Mouse (Mus musculus) embryonic facial prominence, embryonic 10.5 days (tissue): ENCODE data around the gene Ube2k. TPM values are rescaled to one million over a fixed set of nuclear protein-coding genes. Genes with fewer than 3 reads are reported as not detected.
"Not testable (repeated sequence)": the region's sequence is repeated elsewhere in the genome, so short reads cannot be mapped to it uniquely, and the experiment has no call there.

ENCODE experiments used
- DNase-seq: peaks from one replicate; pipeline ENCODE4 v3.0.0-alpha.2; 2017; ENCODE audit warnings: low spot score
- H3K27ac ChIP-seq: fragments of 300-500 bp; sonication (generic); replicated peaks from 2 replicates; pipeline ENCODE4 v1.5.1; 2016; ENCODE audit warnings: mild to moderate bottlenecking
- H3K27me3 ChIP-seq: fragments of 300-500 bp; sonication (generic); replicated peaks from 2 replicates; pipeline ENCODE4 v1.6.1; 2016; ENCODE audit warnings: low read depth, mild to moderate bottlenecking; ENCODE audit not compliant: poor library complexity, severe bottlenecking
- H3K36me3 ChIP-seq: fragments of 300-500 bp; sonication (generic); replicated peaks from 2 replicates; pipeline ENCODE4 v1.6.1; 2016; ENCODE audit warnings: mild to moderate bottlenecking, moderate library complexity
- H3K4me1 ChIP-seq: fragments of 300-500 bp; sonication (generic); 2 replicates; pipeline ENCODE4 v1.6.1; 2016
- H3K4me3 ChIP-seq: fragments of 300-500 bp; sonication (generic); 2 replicates; pipeline ENCODE4 v1.5.1; 2016; ENCODE audit warnings: mild to moderate bottlenecking, moderate library complexity
- H3K9me3 ChIP-seq: fragments of 300-500 bp; sonication (generic); 2 replicates; pipeline ENCODE4 v1.6.1; 2016; ENCODE audit warnings: mild to moderate bottlenecking
- WGBS: fragments of 180-500 bp; shearing (Covaris S2); methylation state at CpG from one replicate; pipeline ENCODE4 v1.1.7; 2016; 5-methylcytosine and 5-hydroxymethylcytosine counted together
- polyA plus RNA-seq: library from polyadenylated mRNA; unstranded; fragments of >200 nt; fragmentation: Nextera tagmentation; extraction: Ambion mirVana; gene quantifications from 2 replicates; pipeline ENCODE4 v1.2.1, GENCODE M21; 2016

Gene Ube2k
- polyA plus RNA-seq, 1 experiment from 2014 or later: 216 TPM

DNA sequence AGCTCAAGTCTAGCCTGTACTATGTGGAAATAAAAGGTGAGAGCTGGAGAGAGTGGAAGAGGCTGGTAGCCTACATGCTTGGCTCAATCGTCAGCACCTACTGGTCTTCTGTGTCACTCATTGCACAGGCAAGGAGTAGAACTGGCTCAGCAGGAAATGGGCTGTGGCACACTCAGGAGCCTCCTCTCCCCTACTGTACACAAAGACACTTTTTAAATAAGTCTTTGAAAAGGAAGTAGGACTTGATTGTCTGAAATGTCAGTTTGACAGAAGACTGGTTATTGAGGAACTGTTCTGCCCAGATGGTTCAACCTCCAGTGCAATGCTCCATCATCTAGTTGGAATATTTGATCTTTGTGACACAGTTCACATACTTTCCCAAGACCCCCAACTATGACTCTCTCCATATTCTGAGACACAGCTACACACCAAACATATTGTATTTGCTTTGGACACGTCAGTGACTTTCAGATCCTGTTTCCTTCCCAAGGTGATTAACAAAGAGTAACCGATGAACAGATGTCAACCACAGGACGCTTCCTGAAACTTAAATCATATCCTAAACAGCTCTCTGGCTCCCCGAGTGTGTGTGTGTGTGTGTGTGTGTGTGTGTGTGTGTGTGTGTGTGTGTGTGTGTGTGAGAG, 22.3 kb upstream of the Ube2k start:
- 62% methylated on average over 5 of the region's 5 CpGs for WGBS
- Histone ChIP-seq H3K4me3 (no peak overlapping the region), H3K4me1 (peaks cover 12% of the 10 kb centered on the region), H3K9me3 (no peaks in the 10 kb centered on the region), H3K27ac (no peak overlapping the region), H3K36me3 (no peaks in the 10 kb centered on the region), H3K27me3 (no peaks in the 10 kb centered on the region)
- no peak for DNase-seq

DNA sequence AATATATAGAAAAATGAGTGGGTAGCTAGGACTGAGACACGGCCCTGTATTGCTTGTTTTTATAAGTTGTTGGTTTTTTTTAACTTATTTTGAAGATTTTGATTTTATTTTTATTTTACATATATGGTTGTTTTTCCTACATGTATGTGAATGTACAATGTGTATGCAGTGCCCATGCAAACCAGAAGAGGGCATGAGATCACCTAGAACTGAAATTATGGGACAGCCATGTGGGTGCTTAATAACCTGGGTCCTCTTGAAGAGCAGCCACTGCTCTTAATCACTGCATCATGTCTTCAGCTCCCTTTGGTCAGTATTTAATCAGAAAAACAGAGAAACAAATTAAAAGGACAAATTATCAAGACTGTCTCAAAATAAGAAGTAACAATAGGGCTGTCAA, 15.2 kb upstream of the Ube2k start:
- Histone ChIP-seq H3K4me3 (no peak overlapping the region), H3K27me3 (no peaks in the 10 kb centered on the region), H3K27ac (no peak overlapping the region), H3K36me3 (no peaks in the 10 kb centered on the region), H3K4me1 (peaks cover 5% of the 10 kb centered on the region), H3K9me3 (no peaks in the 10 kb centered on the region)
- 77% methylated on average over 1 of the region's 1 CpGs for WGBS
- no peak for DNase-seq

GRCm38 (mm10) chr5:65524831-65525230, 12.2 kb upstream of the Ube2k start:
- WGBS: 75% methylated on average over 4 of the region's 4 CpGs

GRCm38 (mm10) chr5:65525674-65526443, 11.2 kb upstream of the Ube2k start:
- WGBS: 6% methylated on average over 8 of the region's 8 CpGs
- Histone ChIP-seq H3K36me3 (no peaks in the 10 kb centered on the region), H3K27ac (no peak overlapping the region), H3K4me3 (no peak overlapping the region), H3K9me3 (no peaks in the 10 kb centered on the region), H3K27me3 (no peaks in the 10 kb centered on the region), H3K4me1 (peaks cover 5% of the 10 kb centered on the region)
- DNase-seq: no peak

More at GRCm38 (mm10) chr5:65524831-65525230, 12.2 kb upstream of the Ube2k start:
- Histone ChIP-seq H3K4me1 (peaks cover 5% of the 10 kb centered on the region), H3K27me3 (no peaks in the 10 kb centered on the region), H3K27ac (no peak overlapping the region), H3K4me3 (no peak overlapping the region), H3K36me3 (no peaks in the 10 kb centered on the region), H3K9me3 (no peaks in the 10 kb centered on the region)
- DNase-seq: no peak

DNA sequence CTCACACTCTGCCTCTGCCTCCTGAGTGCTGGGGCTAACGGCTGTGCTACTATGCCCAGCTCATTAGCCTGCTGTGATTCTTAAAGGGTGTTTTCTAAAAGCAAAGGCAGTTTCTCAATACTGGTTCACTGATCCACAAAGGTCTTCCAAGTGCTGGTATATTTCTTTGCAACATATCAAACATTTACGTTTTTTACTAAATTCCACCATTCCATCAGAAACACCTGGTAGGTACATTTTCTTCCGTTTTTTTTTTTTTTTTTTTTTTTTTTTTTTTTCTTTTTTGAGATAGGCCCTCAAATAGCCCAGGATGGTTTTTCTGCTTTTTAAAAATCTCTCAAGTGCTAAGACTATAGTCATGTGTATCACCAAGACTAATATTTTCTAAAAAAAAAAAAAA, 5.8 kb upstream of the Ube2k start:
- DNase-seq: no peak
- Histone ChIP-seq H3K27me3 (no peaks in the 10 kb centered on the region), H3K4me1 (peaks cover 1% of the 10 kb centered on the region), H3K9me3 (no peaks in the 10 kb centered on the region), H3K27ac (no peak overlapping the region), H3K36me3 (no peaks in the 10 kb centered on the region), H3K4me3 (no peak overlapping the region)
- WGBS: 83% methylated on average over 3 of the region's 3 CpGs

DNA sequence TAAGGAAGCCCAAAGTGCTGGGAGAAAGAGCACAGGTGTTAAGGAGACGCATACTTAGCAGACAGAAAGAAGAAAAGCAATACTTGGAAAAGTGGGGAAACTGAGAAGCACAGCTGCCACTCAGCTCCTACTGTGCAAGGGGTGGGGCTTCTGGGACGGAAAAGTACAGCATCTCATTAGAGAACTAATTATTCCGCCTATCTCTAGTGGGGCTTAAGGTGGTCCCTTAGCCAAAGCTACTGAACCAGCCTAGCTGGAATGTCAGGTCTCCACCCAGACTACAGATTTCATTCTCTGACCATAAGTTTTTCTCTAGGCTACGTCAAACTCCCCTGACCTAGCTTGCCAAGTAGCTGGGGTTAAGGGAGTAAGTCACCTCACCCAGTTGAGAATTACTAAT, 2.5 kb upstream of the Ube2k start:
- H3K27ac ChIP-seq: no peak overlapping the region
- H3K9me3 ChIP-seq: no peaks in the 10 kb centered on the region
- H3K4me3 ChIP-seq: no peak overlapping the region
- WGBS: 64% methylated on average over 4 of the region's 4 CpGs
- peaks cover 17% of the 10 kb centered on the region for H3K4me1 ChIP-seq
- H3K27me3 ChIP-seq: no peaks in the 10 kb centered on the region
- DNase-seq: no peak
- 0 out of 2 replicates have a peak, but pooled peaks cover 3% of the 10 kb centered on the region for H3K36me3 ChIP-seq

- peaks cover 11% of the 10 kb centered on the region; the same call in 1 of the 2 replicates for H3K36me3 ChIP-seq
- peaks cover 19% of the 10 kb centered on the region for H3K4me1 ChIP-seq
- DNase-seq: no peak
- no peak overlapping the region for H3K4me3 ChIP-seq
- WGBS: 77% methylated on average over 5 of the region's 5 CpGs
- no peaks in the 10 kb centered on the region for H3K9me3 ChIP-seq
- no peak overlapping the region for H3K27ac ChIP-seq
- H3K27me3 ChIP-seq: no peaks in the 10 kb centered on the region
These were observed 1.5 kb upstream of the Ube2k start for GRCm38 (mm10) chr5:65535457-65536067.

- H3K27me3 ChIP-seq, H3K9me3 ChIP-seq, DNase-seq: not testable (repeated sequence)
- H3K4me1 ChIP-seq: peaks cover 19% of the 10 kb centered on the region
- peak overlapping the region; percentile 98 for H3K27ac ChIP-seq
- peaks cover 13% of the 10 kb centered on the region; the same call in 1 of the 2 replicates for H3K36me3 ChIP-seq
- 85% methylated on average over 10 of the region's 10 CpGs for WGBS
- H3K4me3 ChIP-seq: peak overlapping the region; percentile 95
These were observed 966 bp upstream of the Ube2k start for GRCm38 (mm10) chr5:65536068-65536465.

DNA sequence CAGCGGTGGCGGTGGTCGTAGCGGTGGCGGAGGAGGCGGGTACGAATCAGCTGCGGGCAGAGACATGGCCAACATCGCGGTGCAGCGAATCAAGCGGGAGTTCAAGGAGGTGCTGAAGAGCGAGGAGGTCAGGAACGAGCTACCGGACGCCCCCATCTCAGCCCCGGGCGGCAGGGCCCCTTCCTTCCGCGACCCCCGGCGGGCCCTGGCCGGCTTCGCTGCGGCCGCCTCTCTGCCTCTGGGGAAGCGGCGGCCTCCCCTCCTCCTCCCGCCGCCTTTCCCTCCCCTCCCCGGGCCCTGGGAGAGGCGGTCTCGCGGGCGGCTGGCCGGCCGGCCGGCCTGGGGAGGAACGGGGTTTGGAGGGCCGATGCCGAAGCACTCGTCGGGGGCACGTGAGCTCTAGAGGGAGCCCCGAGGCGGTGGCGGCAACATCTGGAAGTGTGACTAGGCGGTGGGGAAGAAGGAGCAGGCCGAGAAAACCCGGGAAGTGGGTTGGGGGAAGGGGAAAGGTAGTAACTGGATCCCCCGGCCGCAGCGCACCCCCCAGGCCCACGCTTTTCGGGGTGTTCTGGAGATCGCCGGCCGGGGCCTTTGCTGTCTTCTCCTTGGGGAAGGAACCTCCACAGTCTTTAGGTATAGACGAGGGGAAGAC, 513 bp downstream of the Ube2k start:
- DNase-seq: peak; percentile 87

DNA sequence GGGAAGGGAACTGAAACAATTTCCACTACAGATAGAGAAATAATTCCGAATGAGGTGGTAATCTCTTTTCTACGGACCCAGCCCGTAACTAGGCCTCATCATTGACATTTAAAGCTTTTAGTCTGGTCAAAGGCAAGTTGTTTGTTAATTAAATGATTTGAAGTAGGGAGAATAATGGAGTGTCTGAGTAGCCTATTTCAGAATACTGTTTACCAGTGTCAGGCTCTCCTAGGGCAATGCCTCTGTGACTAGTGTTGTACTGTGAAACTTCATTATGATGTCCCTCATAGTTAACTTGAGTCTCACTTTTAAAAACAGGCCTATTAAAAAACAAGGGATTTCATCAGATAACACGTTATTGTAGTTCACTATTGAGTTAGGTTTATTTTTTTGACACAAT, 1.1 kb downstream of the Ube2k start:
- Histone ChIP-seq H3K27me3 (no peaks in the 10 kb centered on the region), H3K27ac (peak overlapping the region; percentile 98), H3K4me1 (peaks cover 19% of the 10 kb centered on the region), H3K36me3 (peaks cover 27% of the 10 kb centered on the region; the same call in 1 of the 2 replicates), H3K4me3 (peak overlapping the region; percentile 95), H3K9me3 (no peaks in the 10 kb centered on the region)
- WGBS: 4% methylated on average over 4 of the region's 4 CpGs
- no peak for DNase-seq

More for the DNA sequence above, 513 bp downstream of the Ube2k start:
- H3K4me3 ChIP-seq: peak overlapping the region; percentile 95
- H3K36me3 ChIP-seq: peaks cover 27% of the 10 kb centered on the region; the same call in 1 of the 2 replicates
- H3K9me3 ChIP-seq: no peaks in the 10 kb centered on the region
- peaks cover 19% of the 10 kb centered on the region for H3K4me1 ChIP-seq
- WGBS: under 1% methylated on average over 56 of the region's 59 CpGs
- peak overlapping the region; percentile 98 for H3K27ac ChIP-seq
- no peaks in the 10 kb centered on the region for H3K27me3 ChIP-seq

GRCm38 (mm10) chr5:65538829-65539228, 1.8 kb downstream of the Ube2k start:
- Histone ChIP-seq H3K4me3 (peak overlapping the region; percentile 95), H3K9me3 (no peaks in the 10 kb centered on the region), H3K27me3 (no peaks in the 10 kb centered on the region), H3K36me3 (peaks cover 27% of the 10 kb centered on the region; the same call in 1 of the 2 replicates), H3K27ac (no peak overlapping the region), H3K4me1 (peaks cover 19% of the 10 kb centered on the region)
- DNase-seq: no peak
- 54% methylated on average over 4 of the region's 4 CpGs for WGBS

DNA sequence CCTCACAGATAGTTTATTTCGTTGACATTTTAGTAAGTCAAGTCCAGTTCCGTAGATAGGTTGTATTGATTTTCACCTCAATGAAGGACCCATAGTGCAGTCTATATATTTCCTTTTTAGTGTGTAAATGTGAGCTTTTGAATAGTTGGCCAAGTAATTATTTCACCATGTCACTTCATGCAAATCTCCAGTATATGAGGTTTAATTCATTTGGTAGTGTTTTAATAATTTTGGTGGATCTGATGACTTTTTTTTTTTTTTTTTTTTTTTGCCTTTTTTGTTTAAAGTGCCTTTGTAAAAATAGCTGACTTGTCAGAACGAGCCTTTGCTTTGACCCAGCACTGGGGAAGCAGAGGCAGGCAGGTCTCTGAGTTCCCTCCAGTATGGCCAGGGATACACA, 2.8 kb downstream of the Ube2k start:
- H3K36me3 ChIP-seq: peaks cover 27% of the 10 kb centered on the region; the same call in 1 of the 2 replicates
- no peak overlapping the region for H3K27ac ChIP-seq
- peaks cover 19% of the 10 kb centered on the region for H3K4me1 ChIP-seq
- no peak for DNase-seq
- WGBS: 96% methylated on average over 3 of the region's 3 CpGs
- no peaks in the 10 kb centered on the region for H3K9me3 ChIP-seq
- H3K4me3 ChIP-seq: peak overlapping the region; percentile 95; the same call in 1 of the 2 replicates
- no peaks in the 10 kb centered on the region for H3K27me3 ChIP-seq
